Mouse (Mus musculus) megakaryocyte, embryonic 14.5 days (primary cell): ENCODE data around the gene Tmem119.

Experiments
- FLI1 ChIP-seq: IDR thresholded peaks from 2 replicates; pipeline ENCODE4 v1.6.1; 2012; ENCODE audit warnings: low read length, inconsistent platforms, mixed read lengths
- GATA1 ChIP-seq: IDR thresholded peaks from 3 replicates; pipeline ENCODE4 v1.6.1; 2012; ENCODE audit warnings: mixed read lengths, low read length, inconsistent platforms, borderline replicate concordance

GRCm38 (mm10) chr5:113779569-113779968 is 20.7 kb downstream of the Tmem119 start:
- TF ChIP-seq GATA1 (no peak), FLI1 (no peak)
